Mouse (Mus musculus) ovary, adult 2 months (tissue): Measurements from ENCODE around the gene Smchd1. TPM values are rescaled to one million over a fixed set of nuclear protein-coding genes. Genes with fewer than 3 reads are reported as not detected.

Source experiments
- polyA plus RNA-seq: library from polyadenylated mRNA; depleted of rRNA; stranded (reverse); fragments of >200 nt; gene quantifications from 2 replicates; pipeline ENCODE4 v1.2.3, GENCODE M21; 2012; rRNA removed

The Smchd1 gene
- 5.0 and 5.1 TPM in 2 replicates for polyA plus RNA-seq

GRCm38 (mm10) chr17:71474762-71475704 is at the start of gene Smchd1:
TSS of gene Smchd1 (minus strand) at chr17:71475343.

GRCm38 (mm10) chr17:71459818-71460217 is 15.3 kb downstream of the Smchd1 start, which contains the start of gene Gm4707:
TSS of gene Gm4707 (minus strand) at chr17:71459918.

GRCm38 (mm10) chr17:71311340-71312171 is 163.6 kb downstream of the Smchd1 start, which contains the start of gene Emilin2:
TSS of gene Emilin2 (minus strand) at chr17:71311978.

Other genes with a start within 250 kb of the Smchd1 start
- gene Emilin2, start 163.4 kb downstream of the Smchd1 start, polyA plus RNA-seq = 16.4 and 22.6 TPM in 2 replicates
- 0.51 and 0.54 TPM in 2 replicates for gene Gm4707, start 15.4 kb downstream of the Smchd1 start, polyA plus RNA-seq
- gene Ndc80, start 51.5 kb upstream of the Smchd1 start, polyA plus RNA-seq = 0.27 and 0.36 TPM in 2 replicates
- gene Spdya, start 76.7 kb upstream of the Smchd1 start, polyA plus RNA-seq = 0.37 TPM in 1 of 2 replicates, not detected in the other
- 7.2 and 10.8 TPM in 2 replicates for gene Wdr43, start 140.6 kb upstream of the Smchd1 start, polyA plus RNA-seq
- 9.7 and 11.8 TPM in 2 replicates for gene Togaram2, start 197.9 kb upstream of the Smchd1 start, polyA plus RNA-seq